Mouse (Mus musculus) left cerebral cortex, adult 9 months (tissue): Measurements from ENCODE around the gene Cst3.

ENCODE experiments used
- DNase-seq, 2 experiments: peaks; one replicate each; pipeline ENCODE4 v3.0.0; 2022; ENCODE audit warnings: low spot score in 2 of 2

Cst3 gene

GRCm38 (mm10) chr2:148856630-148857400 is 18.7 kb downstream of the Cst3 start:
- DNase-seq, result no peak

- DNase-seq, result peak; percentile 42 to 93
Observed at GRCm38 (mm10) chr2:148851116-148851906, 24.2 kb downstream of the Cst3 start.

GRCm38 (mm10) chr2:148839224-148839623 is 36.3 kb downstream of the Cst3 start:
- DNase-seq, result no peak

GRCm38 (mm10) chr2:148838075-148838777 is 37.3 kb downstream of the Cst3 start:
- DNase-seq, result no peak

GRCm38 (mm10) chr2:148834912-148835311 is 40.6 kb downstream of the Cst3 start, which contains the start of gene Cst9:
Gene Cst9, plus strand, starts transcription at chr2:148835147.
- no peak for DNase-seq

- no peak for DNase-seq
Observed at GRCm38 (mm10) chr2:148825986-148826385, 49.5 kb downstream of the Cst3 start.
